Mouse (Mus musculus): ENCODE results near the gene Ackr4.

The Ackr4 gene

DNA sequence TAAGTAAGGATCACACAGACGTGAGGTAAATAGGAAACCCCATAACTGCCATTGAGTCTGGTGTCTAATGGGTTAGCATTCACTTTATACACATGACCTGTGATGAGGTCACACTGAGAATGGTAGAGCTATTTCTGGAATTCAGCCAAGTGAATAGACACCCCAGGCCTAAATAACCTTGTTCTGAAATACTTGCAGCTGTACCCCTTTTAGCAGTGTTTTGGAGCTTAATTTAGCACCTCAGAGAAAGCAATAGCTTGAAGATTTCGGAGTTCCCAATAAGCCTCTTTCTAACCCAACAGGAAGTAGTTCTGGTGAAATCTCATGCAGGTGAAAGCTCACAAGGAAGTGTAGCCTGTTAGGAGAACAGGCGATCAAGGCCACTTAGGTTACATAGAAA is at the start of gene Ackr4:
Gene Ackr4, minus strand, starts transcription at position 101 of the 400 bp plus-strand sequence.
- DNase-seq (ENCODE audit: low read depth, low spot score), result no peak

DNA sequence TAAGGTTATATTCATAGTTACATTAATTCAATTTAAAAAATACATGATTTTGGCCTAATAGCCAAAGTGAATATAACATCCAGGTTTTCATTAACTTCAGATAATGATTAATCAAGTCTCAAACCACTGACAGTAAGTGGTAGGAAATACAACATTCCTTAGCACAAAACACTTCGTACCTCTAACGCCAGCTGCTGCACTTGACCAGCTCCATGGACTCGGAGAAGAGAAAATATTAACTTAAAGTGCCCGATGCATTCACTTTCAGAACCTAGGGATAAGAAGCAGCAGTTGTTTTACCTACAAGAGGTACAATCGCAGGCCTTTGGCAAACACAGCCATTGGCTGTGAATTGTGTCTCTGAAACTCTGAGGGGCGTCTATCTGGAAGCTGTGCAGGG is 45.6 kb upstream of the Ackr4 start:
- DNase-seq (ENCODE audit: low read depth, low spot score), result no peak

GRCm38 (mm10) chr9:104171651-104172050 is 44.9 kb upstream of the Ackr4 start:
- DNase-seq (ENCODE audit: low read depth, low spot score), result no peak

DNA sequence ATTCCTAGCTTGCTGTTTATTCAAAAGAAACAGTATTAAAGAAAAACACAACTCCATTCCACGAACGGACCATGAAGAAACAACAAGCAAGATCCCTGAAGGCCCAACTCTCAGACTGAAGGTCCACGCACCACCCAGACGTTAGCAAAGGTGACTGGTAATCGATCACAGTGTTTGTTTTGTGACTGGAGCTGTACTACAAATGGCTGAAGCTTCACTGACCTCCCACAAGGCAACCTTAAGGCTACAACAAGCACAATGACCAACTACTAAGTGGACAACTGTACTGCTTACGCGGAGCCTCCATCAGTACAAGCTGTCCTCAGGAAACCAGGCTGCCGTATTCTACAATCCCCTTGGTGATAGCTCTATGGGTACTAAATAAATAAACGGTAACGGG is 43.3 kb upstream of the Ackr4 start:
- no peak for DNase-seq (ENCODE audit: low read depth, low spot score)

GRCm38 (mm10) chr9:104165926-104166325 is 39.2 kb upstream of the Ackr4 start:
- no peak for DNase-seq (ENCODE audit: low read depth, low spot score)

GRCm38 (mm10) chr9:104164194-104164593 is 37.5 kb upstream of the Ackr4 start:
- no peak for DNase-seq (ENCODE audit: low read depth, low spot score)

DNA sequence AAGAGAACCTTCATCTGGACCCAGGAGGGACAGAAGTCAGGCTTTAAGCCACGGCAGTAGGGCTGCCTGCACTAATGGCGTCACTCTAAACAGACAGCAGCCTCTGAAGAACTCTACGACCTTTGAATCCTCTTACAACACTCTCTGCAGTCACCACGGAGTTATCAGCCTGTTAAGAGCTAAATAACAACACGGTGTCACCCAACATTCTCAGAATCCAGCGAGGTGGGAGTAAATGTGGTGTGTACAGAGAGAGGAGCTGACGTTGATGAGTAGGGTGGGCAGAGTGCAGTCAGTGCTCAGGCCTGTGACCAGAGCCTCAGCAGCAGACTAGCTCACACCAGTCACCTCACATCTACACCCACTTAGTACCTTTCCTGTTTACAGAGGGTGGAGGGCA is 34.4 kb upstream of the Ackr4 start:
- no peak for DNase-seq (ENCODE audit: low read depth, low spot score)

DNA sequence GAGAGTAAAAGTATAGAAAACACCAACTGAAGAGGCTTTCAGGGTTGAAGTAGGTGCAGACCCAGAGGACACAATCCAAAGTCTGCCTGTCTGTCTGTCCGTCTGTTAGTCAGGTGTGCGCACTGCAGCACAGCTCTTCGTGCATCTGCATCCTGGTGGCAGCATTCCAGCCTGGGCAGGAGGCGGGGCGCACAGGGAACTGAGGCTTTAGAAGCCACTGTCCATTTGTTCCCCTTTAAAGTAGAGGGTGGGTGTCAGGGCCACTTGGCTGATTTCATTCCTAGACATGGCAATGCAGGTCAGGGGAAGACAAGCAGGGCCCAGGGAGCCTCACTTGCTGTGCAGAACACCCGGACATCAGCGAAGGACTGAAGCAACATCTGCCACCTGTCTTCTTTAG is 30.6 kb upstream of the Ackr4 start:
- no peak for DNase-seq (ENCODE audit: low read depth, low spot score)

DNA sequence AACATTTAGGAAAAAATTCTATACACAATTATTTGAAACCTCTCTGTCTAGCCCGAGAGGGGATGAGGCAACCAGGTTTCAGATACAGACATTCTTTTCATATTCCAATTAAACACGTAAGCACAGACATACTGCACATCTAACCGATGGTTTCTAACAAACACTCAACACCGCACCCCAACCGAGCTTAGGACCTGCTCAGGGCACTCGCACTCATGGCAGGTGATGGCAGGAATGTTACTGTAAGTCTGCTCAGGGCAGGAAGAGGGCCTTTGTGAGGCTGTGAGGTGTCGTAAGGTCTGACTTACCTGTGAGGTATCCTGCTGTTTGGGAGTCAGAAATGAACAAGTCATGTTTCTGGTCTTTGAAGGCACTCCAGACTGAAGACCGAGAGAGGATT is 29.8 kb upstream of the Ackr4 start:
- no peak for DNase-seq (ENCODE audit: low read depth, low spot score)

DNA sequence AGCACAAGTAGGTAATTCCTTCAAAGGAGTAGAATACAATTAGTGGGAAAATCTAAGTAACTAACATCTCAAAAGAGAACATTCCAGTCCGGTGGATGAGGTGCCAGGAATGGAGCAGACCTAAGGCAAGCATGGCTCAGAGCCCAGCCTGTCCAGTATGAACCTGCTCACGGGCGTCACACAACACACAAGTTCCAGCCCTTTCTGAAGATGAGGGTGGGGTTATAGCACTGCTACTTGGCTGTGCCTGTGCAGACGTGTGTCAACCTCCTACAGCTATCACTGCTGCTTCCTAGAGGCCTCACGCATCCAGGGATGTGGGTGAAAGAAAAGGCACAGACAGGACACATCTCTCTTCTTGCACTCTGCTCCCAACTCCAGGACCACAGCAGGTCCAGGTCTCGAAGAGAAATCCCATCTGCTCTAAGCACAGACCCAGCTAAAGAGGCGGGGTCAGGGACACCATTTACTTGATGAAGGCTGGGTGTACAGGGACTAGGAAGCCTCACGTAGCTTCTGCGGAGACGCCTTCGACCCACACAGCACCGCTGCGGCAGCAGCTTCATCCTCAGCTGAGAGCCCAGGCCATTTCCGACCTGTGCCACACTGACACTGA is 28.5 kb upstream of the Ackr4 start:
- peak; percentile 26 for DNase-seq (ENCODE audit: low read depth, low spot score)

DNA sequence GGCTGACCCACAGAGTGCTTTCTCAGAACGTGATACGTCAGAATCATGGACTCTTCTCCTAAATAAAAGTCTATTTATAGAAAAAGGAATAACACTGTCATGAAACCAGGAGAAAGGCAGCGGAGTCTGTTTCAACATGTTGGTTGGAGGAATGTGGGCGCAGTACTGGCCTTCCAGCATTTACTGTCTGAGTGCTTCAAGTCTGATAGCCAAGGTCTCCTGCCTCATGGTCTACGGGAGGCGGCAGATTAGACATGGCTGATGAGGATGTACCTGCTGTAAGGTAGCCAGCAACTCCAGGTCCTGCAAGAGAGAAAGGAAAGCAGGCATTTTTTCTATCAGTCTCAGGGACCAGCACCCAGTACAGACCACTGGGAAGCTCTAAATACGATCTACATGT is 25.4 kb upstream of the Ackr4 start:
- no peak for DNase-seq (ENCODE audit: low read depth, low spot score)

GRCm38 (mm10) chr9:104148969-104149368 is 22.2 kb upstream of the Ackr4 start:
- DNase-seq (ENCODE audit: low read depth, low spot score), result no peak

DNA sequence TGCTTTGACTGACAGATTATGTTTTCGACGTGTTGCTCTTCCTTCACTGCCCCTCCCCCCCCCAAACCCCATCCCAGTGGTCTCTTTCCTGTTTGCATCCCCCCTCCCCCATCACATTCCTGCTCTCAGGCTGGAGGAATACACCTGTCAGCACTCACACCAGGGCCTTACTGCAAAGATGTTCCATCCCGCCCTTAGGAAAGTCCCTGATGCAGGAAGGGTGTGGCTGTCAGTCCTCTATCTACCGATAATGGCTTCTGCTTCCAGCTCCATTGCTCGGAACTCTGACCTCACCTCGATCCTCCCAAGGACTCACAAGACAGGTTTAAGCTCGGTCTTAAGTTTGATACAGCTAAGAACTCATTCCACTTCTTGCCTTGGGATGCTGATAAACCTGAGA is 19.9 kb upstream of the Ackr4 start:
- DNase-seq (ENCODE audit: low read depth, low spot score), result no peak

DNA sequence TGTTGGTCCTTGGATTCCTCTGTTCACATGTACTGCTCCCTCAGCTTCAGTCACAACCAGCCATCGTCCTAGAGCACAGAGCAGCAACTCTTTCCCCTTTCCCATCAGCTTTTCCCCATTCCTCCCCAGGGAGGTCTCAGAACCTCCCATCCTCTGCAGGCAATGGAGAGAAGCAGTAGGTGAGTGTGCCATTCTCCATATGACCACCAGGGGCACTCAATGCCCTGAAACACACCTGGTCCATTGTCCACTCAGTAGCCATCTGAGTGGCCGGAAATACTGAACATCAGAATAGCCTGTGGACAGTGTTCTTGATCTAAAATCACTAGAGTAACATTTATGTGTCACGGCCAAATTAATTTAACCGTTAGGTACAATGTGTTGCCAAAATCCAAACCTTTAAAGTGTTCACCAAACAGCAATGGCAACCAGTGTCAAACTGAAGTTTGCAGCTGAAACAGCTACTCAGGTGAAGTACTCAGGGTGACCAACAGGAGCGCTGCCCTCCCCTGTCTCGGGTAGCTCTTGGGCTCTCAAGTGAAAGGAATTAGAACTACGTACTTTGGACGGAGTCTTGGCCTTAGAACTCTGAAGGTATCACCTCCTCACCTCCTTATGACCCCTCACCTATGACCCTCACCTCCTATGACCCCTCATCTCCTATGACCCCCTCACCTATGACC is 17.7 kb upstream of the Ackr4 start:
- DNase-seq (ENCODE audit: low read depth, low spot score), result no peak

DNA sequence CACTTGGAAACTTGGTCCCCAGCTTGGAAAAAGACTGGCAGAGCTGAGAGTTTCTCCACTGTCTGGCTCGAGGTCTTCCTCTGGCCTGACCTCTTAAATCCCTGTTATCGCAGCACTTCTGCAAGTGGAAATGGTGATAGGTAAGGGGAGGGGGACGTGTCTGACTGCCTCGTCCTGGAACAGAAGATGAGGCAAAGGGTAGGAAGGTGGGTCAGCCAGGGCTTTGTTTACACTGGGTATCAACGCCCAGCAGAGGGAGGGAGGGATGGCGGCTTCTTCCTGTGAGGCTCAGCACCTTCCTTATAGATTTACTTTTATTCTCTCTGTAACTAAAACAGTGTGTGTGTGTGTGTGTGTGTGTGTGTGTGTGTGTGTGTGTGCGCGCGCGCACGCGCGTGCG is 16.1 kb upstream of the Ackr4 start:
- DNase-seq (ENCODE audit: low read depth, low spot score), result no peak

- no peak for DNase-seq (ENCODE audit: low read depth, low spot score)
Observed at GRCm38 (mm10) chr9:104140351-104140750, 13.6 kb upstream of the Ackr4 start.

GRCm38 (mm10) chr9:104130141-104130755 is 3.5 kb upstream of the Ackr4 start:
- no peak for DNase-seq (ENCODE audit: low read depth, low spot score)

DNA sequence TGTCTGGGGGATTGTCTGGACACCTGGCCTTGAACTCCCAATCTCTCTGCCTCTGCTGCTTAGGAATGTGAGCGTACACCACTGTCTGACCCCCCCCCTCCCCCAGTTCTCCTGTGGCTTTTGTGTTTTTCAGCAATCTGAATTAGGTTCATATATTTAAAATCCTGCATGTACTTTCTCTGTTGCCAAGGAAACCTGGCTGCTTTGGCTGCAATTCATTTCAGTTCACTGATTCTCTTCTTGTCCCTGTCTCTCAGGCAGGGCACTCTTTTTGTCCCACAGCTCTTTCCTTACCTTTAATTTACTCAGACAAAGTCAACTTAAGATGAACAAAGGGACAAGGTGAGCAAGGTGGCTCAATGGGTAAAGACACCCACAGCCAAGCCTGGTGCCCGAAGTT is 1.4 kb upstream of the Ackr4 start:
- DNase-seq (ENCODE audit: low read depth, low spot score), result peak; percentile 83

DNA sequence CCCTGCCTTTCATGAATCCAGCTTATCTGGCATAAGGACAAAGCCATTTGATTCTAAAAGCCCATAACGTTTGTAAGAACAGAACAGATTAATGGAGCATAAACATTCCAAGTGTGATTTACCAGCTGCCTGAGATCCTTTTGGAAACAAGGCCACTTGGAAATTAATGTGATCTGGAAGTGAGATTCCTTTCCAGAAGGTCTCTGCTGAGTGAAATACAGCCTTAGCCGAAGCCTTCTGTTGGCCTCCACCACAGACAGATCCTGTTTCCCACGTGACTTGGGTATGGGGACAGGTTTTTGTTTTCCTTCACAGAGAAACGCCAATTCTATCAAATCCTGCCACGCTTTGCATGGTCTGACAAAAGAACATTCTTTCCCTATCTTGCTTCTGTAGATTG is 3.1 kb downstream of the Ackr4 start:
- DNase-seq (ENCODE audit: low read depth, low spot score), result peak; percentile 51

DNA sequence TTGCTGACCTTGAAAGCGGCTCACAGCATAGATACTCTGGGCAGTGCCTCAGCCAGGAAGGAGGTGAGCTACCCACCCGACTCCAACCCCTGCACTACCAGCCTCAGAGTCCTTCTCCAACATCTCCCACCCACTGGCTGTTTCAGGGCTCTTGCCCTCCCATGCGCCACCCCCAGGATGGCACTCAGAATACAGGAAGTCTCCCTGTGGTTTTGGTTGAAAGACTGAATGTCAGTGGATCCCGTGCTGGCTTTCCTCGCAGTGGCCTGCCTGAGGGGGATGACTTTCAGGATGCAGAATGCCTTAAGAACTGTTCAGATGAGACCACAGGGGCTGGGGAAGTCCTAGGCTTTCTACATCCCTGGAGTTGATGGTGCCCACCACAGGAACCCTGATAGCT is 3.6 kb downstream of the Ackr4 start:
- no peak for DNase-seq (ENCODE audit: low read depth, low spot score)

GRCm38 (mm10) chr9:104109151-104109550 is 17.6 kb downstream of the Ackr4 start:
- DNase-seq (ENCODE audit: low read depth, low spot score), result no peak

- no peak for DNase-seq (ENCODE audit: low read depth, low spot score)
Observed at GRCm38 (mm10) chr9:104108571-104109143, 18.1 kb downstream of the Ackr4 start.

DNA sequence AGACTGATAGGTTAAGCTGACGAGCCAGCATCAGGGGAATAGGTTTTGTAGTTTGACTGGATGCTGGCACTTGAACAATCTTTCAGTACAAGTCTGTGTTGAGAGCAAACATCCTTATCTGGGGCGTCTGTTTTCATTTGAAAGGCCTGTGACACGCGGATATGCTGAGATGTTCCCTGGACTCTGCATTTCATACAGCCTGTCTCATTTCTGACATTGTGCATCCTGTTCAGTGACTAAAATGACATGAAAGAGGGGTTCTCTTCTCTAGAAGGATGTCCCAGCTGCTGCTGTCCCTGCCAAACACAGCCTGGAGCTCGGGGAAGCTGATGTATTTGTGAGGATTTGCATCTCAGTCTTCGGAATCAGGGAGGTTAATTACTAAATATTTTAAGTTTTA is 19.3 kb downstream of the Ackr4 start:
- no peak for DNase-seq (ENCODE audit: low read depth, low spot score)

All from brain, adult 2 months (tissue).